Mouse (Mus musculus): ENCODE data around the gene Atp6v1e2. TPM values are rescaled to one million over a fixed set of nuclear protein-coding genes. Genes with fewer than 3 reads are reported as not detected.
A peak's percentile ranks its signal among the peaks of the same experiment; 100 is the strongest.

The Atp6v1e2 gene
- total and polyA plus RNA-seq, 2 experiments from 2014 or later = 0.24 TPM; not detected in 1

DNA sequence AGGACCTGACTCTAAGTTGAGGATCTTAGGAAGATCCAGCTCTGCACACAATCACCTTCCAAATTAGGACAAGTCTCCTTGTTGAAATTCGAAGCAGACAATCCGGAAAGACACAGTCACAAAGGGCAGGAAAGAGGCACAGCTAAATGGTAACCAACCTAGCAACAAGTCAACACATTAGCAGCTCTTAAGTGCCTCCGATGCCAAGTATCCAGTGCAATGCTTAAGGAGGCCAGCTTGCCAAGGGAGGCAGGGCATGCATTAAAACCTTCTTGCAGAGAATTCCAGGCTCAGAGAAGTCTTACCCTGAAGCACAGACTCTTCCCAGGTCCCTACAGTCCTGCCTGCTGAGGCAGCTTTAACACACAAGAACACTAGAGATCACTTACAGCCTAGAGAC is 23.0 kb downstream of the Atp6v1e2 start:
- 57% methylated on average over 3 of the region's 3 CpGs for WGBS
- no peak overlapping the region for H3K4me2 ChIP-seq (ENCODE audit: low read depth, low read length)
- H3K36me3 ChIP-seq (ENCODE audit: insufficient read depth, low read length) = no peaks in the 10 kb centered on the region
- H3K4me3 ChIP-seq (ENCODE audit: low read length) = no peak overlapping the region
- H3K4me1 ChIP-seq (ENCODE audit: insufficient read depth, low read length) = no peaks in the 10 kb centered on the region
- peaks cover 4% of the 10 kb centered on the region; the same call in 1 of the 2 replicates for H3K9me3 ChIP-seq (ENCODE audit: low read length)
- H3K27ac ChIP-seq = peak overlapping the region; percentile 73
- no peak for TF ChIP-seq CTCF (IDR thresholded peaks at IDR 0.05; ENCODE audit: low read depth)
- H3K9ac ChIP-seq (replicated peaks; ENCODE audit: low read length) = no peak overlapping the region
- H3K27me3 ChIP-seq (ENCODE audit: insufficient read depth, low read length) = no peaks in the 10 kb centered on the region
- ATAC-seq (peak; percentile 68; the same call in 1 of the 2 replicates), DNase-seq (ENCODE audit: low spot score) (peak; percentile 67)

DNA sequence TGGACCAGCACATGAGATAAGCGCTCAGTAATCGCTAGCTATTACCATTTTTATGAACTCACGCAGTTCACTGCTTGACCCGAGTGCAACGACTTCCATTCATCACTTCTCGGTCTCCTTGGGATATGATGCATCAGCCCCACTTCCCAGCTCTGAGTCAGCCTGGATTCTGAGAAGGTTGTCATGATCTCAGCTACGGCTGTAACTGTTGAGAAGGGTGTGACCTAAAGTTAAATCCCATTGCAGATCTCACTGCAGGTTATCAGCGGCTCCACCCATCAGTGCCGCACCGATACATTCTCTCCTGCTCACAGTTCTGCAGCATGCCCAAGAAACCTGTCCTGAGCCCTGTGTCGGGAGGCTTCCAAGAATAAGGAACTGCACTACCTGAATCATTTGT is 28.0 kb downstream of the Atp6v1e2 start:
- no peaks in the 10 kb centered on the region for H3K4me1 ChIP-seq (ENCODE audit: insufficient read depth, low read length)
- WGBS = 87% methylated on average over 11 of the region's 11 CpGs
- H3K36me3 ChIP-seq (ENCODE audit: insufficient read depth, low read length) = no peaks in the 10 kb centered on the region
- no peaks in the 10 kb centered on the region for H3K27me3 ChIP-seq (ENCODE audit: insufficient read depth, low read length)
- no peak overlapping the region for H3K9ac ChIP-seq (replicated peaks; ENCODE audit: low read length)
- H3K4me2 ChIP-seq (ENCODE audit: low read depth, low read length) = no peak overlapping the region
- no peak for ATAC-seq
- no peak overlapping the region for H3K27ac ChIP-seq
- TF ChIP-seq CTCF (IDR thresholded peaks at IDR 0.05; ENCODE audit: low read depth) = no peak
- no peak for DNase-seq (ENCODE audit: low spot score)
- H3K4me3 ChIP-seq (ENCODE audit: low read length) = no peak overlapping the region
- no peaks in the 10 kb centered on the region for H3K9me3 ChIP-seq (ENCODE audit: low read length)

GRCm38 (mm10) chr17:86918786-86919185 is 28.9 kb downstream of the Atp6v1e2 start:
- ATAC-seq = no peak
- H3K9me3 ChIP-seq (ENCODE audit: low read length) = no peaks in the 10 kb centered on the region
- no peaks in the 10 kb centered on the region for H3K27me3 ChIP-seq (ENCODE audit: insufficient read depth, low read length)
- H3K4me3 ChIP-seq (ENCODE audit: low read length) = no peak overlapping the region
- no peak overlapping the region for H3K4me2 ChIP-seq (ENCODE audit: low read depth, low read length)
- no peak for DNase-seq (ENCODE audit: low spot score)
- peak; percentile 55 for TF ChIP-seq CTCF (IDR thresholded peaks at IDR 0.05; ENCODE audit: low read depth)
- H3K9ac ChIP-seq (replicated peaks; ENCODE audit: low read length) = no peak overlapping the region
- no peaks in the 10 kb centered on the region for H3K36me3 ChIP-seq (ENCODE audit: insufficient read depth, low read length)
- no peak overlapping the region for H3K27ac ChIP-seq
- WGBS = 79% methylated on average over 6 of the region's 6 CpGs
- no peaks in the 10 kb centered on the region for H3K4me1 ChIP-seq (ENCODE audit: insufficient read depth, low read length)

DNA sequence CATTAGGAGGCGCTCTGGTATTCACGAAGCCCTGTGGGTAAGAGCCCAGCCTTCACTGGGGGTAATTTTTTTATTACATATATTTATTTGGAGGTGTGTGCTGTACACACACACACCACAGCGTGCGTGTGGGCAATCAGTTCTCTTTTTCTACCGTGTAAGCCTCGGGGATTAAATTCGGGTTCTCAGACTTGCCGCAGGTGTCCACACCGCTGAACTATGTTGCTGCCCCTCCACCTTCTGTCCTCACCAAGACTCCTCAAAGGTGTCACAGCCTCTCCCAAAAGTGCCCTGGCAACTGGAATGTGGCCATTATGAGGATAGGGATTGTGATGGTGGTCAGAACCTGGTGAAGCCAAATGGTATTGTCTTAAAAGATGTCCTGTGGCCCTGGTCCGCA is 30.6 kb downstream of the Atp6v1e2 start, which contains the start of gene Tmem247:
Gene Tmem247 (plus strand): TSS at position 301 of the 400 bp plus-strand sequence.
- Histone ChIP-seq H3K9ac (replicated peaks; ENCODE audit: low read length) (no peak within 1 kb of the TSS), H3K4me2 (ENCODE audit: low read depth, low read length) (no peak within 1 kb of the TSS), H3K4me1 (ENCODE audit: insufficient read depth, low read length) (no peaks in the 10 kb centered on the region), H3K27ac (no peak within 1 kb of the TSS), H3K9me3 (ENCODE audit: low read length) (no peaks in the 10 kb centered on the region), H3K36me3 (ENCODE audit: insufficient read depth, low read length) (no peaks in the 10 kb centered on the region), H3K4me3 (ENCODE audit: low read length) (no peak within 1 kb of the TSS), H3K27me3 (ENCODE audit: insufficient read depth, low read length) (no peaks in the 10 kb centered on the region)
- no peak for ATAC-seq
- no peak for DNase-seq (ENCODE audit: low spot score)
- no peak for TF ChIP-seq CTCF (IDR thresholded peaks at IDR 0.05; ENCODE audit: low read depth)
- WGBS = 95% methylated on average over 10 of the region's 10 CpGs

DNA sequence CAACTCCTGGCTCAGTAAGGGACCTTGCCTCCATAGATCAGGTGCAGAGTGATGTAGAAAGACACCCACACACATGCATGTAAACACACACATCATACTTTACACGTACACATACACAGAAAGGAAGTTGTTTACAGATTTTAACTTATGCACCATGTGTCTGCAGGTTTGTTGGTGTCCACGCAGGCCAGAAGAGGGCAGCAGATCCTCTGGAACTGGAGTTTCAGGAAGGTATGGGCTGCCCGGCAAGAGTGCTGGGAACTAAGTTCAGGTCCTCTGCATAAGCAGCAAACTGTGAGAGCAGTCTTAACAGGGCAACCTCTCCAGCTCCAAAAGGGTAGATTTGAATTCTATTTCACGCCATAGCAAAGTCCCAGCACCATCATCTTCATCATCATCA is 32.2 kb downstream of the Atp6v1e2 start:
- H3K27ac ChIP-seq = no peak overlapping the region
- DNase-seq (ENCODE audit: low spot score) (no peak), ATAC-seq (no peak)
- no peak overlapping the region for H3K9ac ChIP-seq (replicated peaks; ENCODE audit: low read length)
- H3K4me1 ChIP-seq (ENCODE audit: insufficient read depth, low read length) = no peaks in the 10 kb centered on the region
- no peak overlapping the region for H3K4me2 ChIP-seq (ENCODE audit: low read depth, low read length)
- H3K36me3 ChIP-seq (ENCODE audit: insufficient read depth, low read length) = no peaks in the 10 kb centered on the region
- no peak overlapping the region for H3K4me3 ChIP-seq (ENCODE audit: low read length)
- H3K27me3 ChIP-seq (ENCODE audit: insufficient read depth, low read length) = no peaks in the 10 kb centered on the region
- WGBS = 79% methylated on average over 4 of the region's 4 CpGs
- no peaks in the 10 kb centered on the region for H3K9me3 ChIP-seq (ENCODE audit: low read length)
- peak; percentile 14; the same call in 1 of the 2 replicates for TF ChIP-seq CTCF (IDR thresholded peaks at IDR 0.05; ENCODE audit: low read depth)

GRCm38 (mm10) chr17:86913003-86913607 is 34.6 kb downstream of the Atp6v1e2 start:
- no peak overlapping the region for H3K9ac ChIP-seq (replicated peaks; ENCODE audit: low read length)
- ATAC-seq (no peak), DNase-seq (ENCODE audit: low spot score) (no peak)
- H3K27me3 ChIP-seq (ENCODE audit: insufficient read depth, low read length) = no peaks in the 10 kb centered on the region
- H3K27ac ChIP-seq = no peak overlapping the region
- H3K4me1 ChIP-seq (ENCODE audit: insufficient read depth, low read length) = no peaks in the 10 kb centered on the region
- H3K9me3 ChIP-seq (ENCODE audit: low read length) = no peaks in the 10 kb centered on the region
- H3K4me2 ChIP-seq (ENCODE audit: low read depth, low read length) = no peak overlapping the region
- no peaks in the 10 kb centered on the region for H3K36me3 ChIP-seq (ENCODE audit: insufficient read depth, low read length)
- 83% methylated on average over 7 of the region's 7 CpGs for WGBS
- H3K4me3 ChIP-seq (ENCODE audit: low read length) = no peak overlapping the region
- TF ChIP-seq CTCF (IDR thresholded peaks at IDR 0.05; ENCODE audit: low read depth) = no peak

GRCm38 (mm10) chr17:86911261-86911660 is 36.4 kb downstream of the Atp6v1e2 start:
- no peak overlapping the region for H3K9ac ChIP-seq (replicated peaks; ENCODE audit: low read length)
- H3K4me1 ChIP-seq (ENCODE audit: insufficient read depth, low read length) = no peaks in the 10 kb centered on the region; the same call in 1 of the 2 replicates
- no peak overlapping the region for H3K27ac ChIP-seq
- no peak overlapping the region for H3K4me3 ChIP-seq (ENCODE audit: low read length)
- no peaks in the 10 kb centered on the region for H3K36me3 ChIP-seq (ENCODE audit: insufficient read depth, low read length)
- TF ChIP-seq CTCF (IDR thresholded peaks at IDR 0.05; ENCODE audit: low read depth) = no peak
- 67% methylated on average over 5 of the region's 5 CpGs for WGBS
- H3K9me3 ChIP-seq (ENCODE audit: low read length) = no peaks in the 10 kb centered on the region
- no peaks in the 10 kb centered on the region for H3K27me3 ChIP-seq (ENCODE audit: insufficient read depth, low read length)
- no peak for ATAC-seq
- no peak for DNase-seq (ENCODE audit: low spot score)
- no peak overlapping the region for H3K4me2 ChIP-seq (ENCODE audit: low read depth, low read length)
